Mouse (Mus musculus) cortical plate, adult 2 months (tissue): ENCODE measurements around the gene Zfp598. TPM values are rescaled to one million over a fixed set of nuclear protein-coding genes. Genes with fewer than 3 reads are reported as not detected.

Source experiments
- H3K27ac ChIP-seq: fragments of 200-500 bp; 2 replicates; pipeline ENCODE4 v1.5.1; 2012; ENCODE audit warnings: low read length, control low read depth, inconsistent platforms; ENCODE audit not compliant: insufficient read depth
- H3K4me1 ChIP-seq: fragments of 200-500 bp; 2 replicates; pipeline ENCODE4 v1.6.1; 2011; ENCODE audit warnings: low read length; ENCODE audit not compliant: control insufficient read depth, insufficient read depth
- H3K4me3 ChIP-seq: fragments of 200-500 bp; 2 replicates; pipeline ENCODE4 v1.5.1; 2011; ENCODE audit warnings: mild to moderate bottlenecking, low read length, control low read depth; ENCODE audit not compliant: insufficient read depth
- CTCF ChIP-seq: fragments of 200-500 bp; IDR thresholded peaks from 2 replicates; pipeline ENCODE4 v1.5.1; 2011; ENCODE audit warnings: mild to moderate bottlenecking, control low read depth, low read length; ENCODE audit not compliant: insufficient read depth; ENCODE audit errors: extremely low read depth
- POLR2A ChIP-seq: fragments of 200-500 bp; IDR thresholded peaks from 2 replicates; pipeline ENCODE4 v1.6.1; 2011; ENCODE audit warnings: mild to moderate bottlenecking, low read length, control low read depth; ENCODE audit not compliant: insufficient read depth; ENCODE audit errors: extremely low read depth
- polyA plus RNA-seq: library from polyadenylated mRNA; depleted of rRNA; stranded (reverse); fragments of >200 nt; gene quantifications from 2 replicates; pipeline ENCODE4 v1.2.3, GENCODE M21; 2012

Zfp598 gene
- polyA plus RNA-seq, 1 experiment: 53.5 TPM

- H3K4me3 ChIP-seq: no peak overlapping the region
- peaks cover 2% of the 10 kb centered on the region; the same call in 1 of the 2 replicates for H3K4me1 ChIP-seq
- H3K27ac ChIP-seq: peak overlapping the region; percentile 86
- no peak for TF ChIP-seq POLR2A
Measured at GRCm38 (mm10) chr17:24644875-24645721, 24.4 kb upstream of the Zfp598 start.

GRCm38 (mm10) chr17:24645916-24646315, 23.6 kb upstream of the Zfp598 start:
- Histone ChIP-seq H3K4me3 (no peak overlapping the region), H3K4me1 (peaks cover 3% of the 10 kb centered on the region; the same call in 1 of the 2 replicates), H3K27ac (peak overlapping the region; percentile 80)
- no peak for TF ChIP-seq POLR2A
- TF ChIP-seq CTCF: no peak

GRCm38 (mm10) chr17:24646381-24646780, 23.1 kb upstream of the Zfp598 start:
- 0 out of 2 replicates have a peak overlapping the region, but pooled peaks have one; percentile 42 for H3K27ac ChIP-seq
- H3K4me3 ChIP-seq: no peak overlapping the region
- H3K4me1 ChIP-seq: peaks cover 3% of the 10 kb centered on the region; the same call in 1 of the 2 replicates
- TF ChIP-seq POLR2A: no peak
- TF ChIP-seq CTCF: no peak

GRCm38 (mm10) chr17:24647493-24647892, 22.0 kb upstream of the Zfp598 start:
- Histone ChIP-seq H3K4me1 (peaks cover 3% of the 10 kb centered on the region; the same call in 1 of the 2 replicates), H3K27ac (peak overlapping the region; percentile 70; the same call in 1 of the 2 replicates), H3K4me3 (peak overlapping the region; percentile 19; the same call in 1 of the 2 replicates)
- TF ChIP-seq POLR2A (no peak), CTCF (no peak)

- peak overlapping the region; percentile 67 for H3K4me3 ChIP-seq
- peaks cover 5% of the 10 kb centered on the region; the same call in 1 of the 2 replicates for H3K4me1 ChIP-seq
- H3K27ac ChIP-seq: no peak overlapping the region; the same call in 1 of the 2 replicates
- no peak for TF ChIP-seq POLR2A
- no peak for TF ChIP-seq CTCF
Measured at GRCm38 (mm10) chr17:24648731-24649377, 20.6 kb upstream of the Zfp598 start.

- TF ChIP-seq POLR2A: no peak
- TF ChIP-seq CTCF: no peak
- Histone ChIP-seq H3K27ac (peak overlapping the region; percentile 97), H3K4me1 (peaks cover 6% of the 10 kb centered on the region; the same call in 1 of the 2 replicates), H3K4me3 (peak overlapping the region; percentile 67)
Measured at GRCm38 (mm10) chr17:24649581-24650069, 19.9 kb upstream of the Zfp598 start.

- no peak for TF ChIP-seq CTCF
- no peak for TF ChIP-seq POLR2A
- peak within 1 kb of the TSS; percentile 97 for H3K27ac ChIP-seq
- H3K4me1 ChIP-seq: peaks cover 6% of the 10 kb centered on the region; the same call in 1 of the 2 replicates
Measured at GRCm38 (mm10) chr17:24650070-24650616, 19.3 kb upstream of the Zfp598 start, which contains the start of gene Slc9a3r2. Slc9a3r2 (minus strand) TSS chr17:24650327.

GRCm38 (mm10) chr17:24650766-24651165, 18.7 kb upstream of the Zfp598 start:
- peak overlapping the region; percentile 33; the same call in 1 of the 2 replicates for H3K27ac ChIP-seq
- peaks cover 6% of the 10 kb centered on the region; the same call in 1 of the 2 replicates for H3K4me1 ChIP-seq
- peak overlapping the region; percentile 67 for H3K4me3 ChIP-seq
- TF ChIP-seq CTCF: no peak
- TF ChIP-seq POLR2A: no peak

More at GRCm38 (mm10) chr17:24650070-24650616, 19.3 kb upstream of the Zfp598 start, which contains the start of gene Slc9a3r2:
- H3K4me3 ChIP-seq: peak within 1 kb of the TSS; percentile 67

GRCm38 (mm10) chr17:24651835-24652234, 17.7 kb upstream of the Zfp598 start:
- no peak overlapping the region for H3K4me3 ChIP-seq
- no peak for TF ChIP-seq CTCF
- no peak overlapping the region for H3K27ac ChIP-seq
- peaks cover 6% of the 10 kb centered on the region; the same call in 1 of the 2 replicates for H3K4me1 ChIP-seq
